Mouse (Mus musculus) spleen, adult 18-20 months (tissue): ENCODE data around the gene Olfr1462.

ENCODE experiments used
- DNase-seq, 2 experiments: peaks; one replicate each; pipeline ENCODE4 v3.0.0; 2022; ENCODE audit warnings: mixed read lengths in 2 of 2

The Olfr1462 gene

DNA sequence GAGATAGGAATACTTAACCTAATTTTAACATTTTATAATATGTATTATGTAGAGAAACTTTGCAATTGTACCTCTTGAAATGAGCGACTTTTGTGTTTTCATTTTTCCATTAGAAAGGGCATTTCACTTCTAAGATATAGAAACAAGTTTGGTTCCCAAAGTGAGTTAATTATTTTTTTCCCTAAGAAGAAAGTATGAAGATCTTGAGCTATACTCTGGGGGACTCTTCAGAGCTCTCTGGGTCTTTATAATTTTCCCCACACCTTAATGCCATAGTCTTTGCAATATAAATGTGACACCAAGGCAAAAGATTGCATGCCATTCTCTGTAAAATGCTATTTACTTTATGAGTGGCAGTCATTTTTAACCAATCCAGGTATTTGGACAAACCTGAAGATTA, at the start of gene Olfr1462:
TSS of gene Olfr1462 (plus strand) at position 301 of the 400 bp plus-strand sequence.
- no peak for DNase-seq

GRCm38 (mm10) chr19:13149449-13149848, 36.1 kb upstream of the Olfr1462 start, which contains the start of gene Olfr1459:
TSS of gene Olfr1459 (minus strand) at chr19:13149549.
- no peak for DNase-seq

DNA sequence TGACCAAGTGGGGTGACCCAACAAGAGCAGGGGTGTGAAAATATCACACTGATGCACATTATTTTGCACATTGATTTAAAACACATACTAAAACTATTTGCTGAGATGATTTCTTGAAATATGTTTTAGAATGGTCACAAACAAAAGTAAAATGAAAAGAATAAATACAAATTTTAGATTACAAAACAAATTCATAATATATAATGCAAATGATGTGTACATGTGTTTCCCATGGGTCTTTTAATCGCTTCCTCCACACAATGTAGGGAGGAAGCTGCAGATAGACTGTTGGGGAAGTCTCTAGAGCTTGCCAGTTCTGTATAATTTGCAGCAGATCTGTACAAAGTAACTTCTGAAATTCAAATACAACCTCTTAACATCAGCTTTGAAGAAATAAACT, 22.8 kb upstream of the Olfr1462 start, which contains the start of gene Olfr1461:
TSS of gene Olfr1461 (plus strand) at position 301 of the 400 bp plus-strand sequence.
- no peak for DNase-seq

DNA sequence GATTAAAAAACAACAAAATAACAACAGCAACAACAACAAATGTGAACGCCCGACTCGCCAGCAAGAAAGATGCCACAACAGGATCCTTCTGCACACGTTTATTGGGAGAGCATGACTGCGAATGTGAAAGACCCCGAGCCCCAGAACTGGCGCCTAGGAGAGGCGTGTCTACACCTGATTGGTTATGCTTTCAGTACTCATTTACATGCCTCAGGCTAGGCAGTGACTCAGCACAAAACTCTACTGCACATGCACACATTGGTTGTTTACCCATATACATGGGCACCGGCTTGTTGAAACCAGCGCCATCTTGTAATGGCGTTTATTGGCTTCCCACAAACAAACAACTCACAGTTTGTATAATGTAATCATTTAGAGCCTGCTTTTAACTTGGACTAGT, 36.1 kb downstream of the Olfr1462 start:
- no peak for DNase-seq

DNA sequence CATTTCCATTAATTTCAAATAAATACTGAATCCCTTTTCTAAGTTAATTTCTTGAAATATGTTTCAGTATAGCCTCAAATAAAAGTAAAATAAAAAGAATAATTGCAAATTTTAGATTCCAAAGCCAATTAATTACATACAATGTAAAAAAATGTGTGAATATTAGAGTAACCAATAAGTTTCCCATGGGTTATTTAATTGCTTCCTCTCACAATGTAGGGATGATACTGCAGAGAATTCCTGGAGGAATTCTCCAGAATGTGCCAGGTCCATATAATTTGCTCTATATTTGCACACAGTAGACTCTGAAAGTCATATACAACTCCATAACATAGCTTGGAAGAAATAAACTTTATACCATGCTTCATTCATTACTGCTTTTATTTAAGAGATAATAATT, 45.5 kb downstream of the Olfr1462 start, which contains the start of gene Olfr1463:
TSS of gene Olfr1463 (plus strand) at position 301 of the 400 bp plus-strand sequence.
- no peak for DNase-seq
